Mouse (Mus musculus) pancreas, adult 10 weeks (tissue): ENCODE data around the gene Chst14. TPM values are rescaled to one million over a fixed set of nuclear protein-coding genes. Genes with fewer than 3 reads are reported as not detected.

Experiments used
- polyA plus RNA-seq: library from polyadenylated mRNA; stranded (reverse); fragments of 350-450 nt; fragmentation: Illumina TruSeq; extraction: RNeasy Lipid Tissue Mini Kit (QIAGEN cat#74804); gene quantifications from one replicate; pipeline ENCODE4 v1.2.3, GENCODE M21; 2015; ENCODE audit warnings: low read depth, low replicate concordance; ENCODE audit not compliant: insufficient read depth

Gene Chst14
- polyA plus RNA-seq, result 2.5 TPM

GRCm38 (mm10) chr2:118926361-118926997, at the start of gene Chst14:
Gene Chst14, plus strand, starts transcription at chr2:118926496.

DNA sequence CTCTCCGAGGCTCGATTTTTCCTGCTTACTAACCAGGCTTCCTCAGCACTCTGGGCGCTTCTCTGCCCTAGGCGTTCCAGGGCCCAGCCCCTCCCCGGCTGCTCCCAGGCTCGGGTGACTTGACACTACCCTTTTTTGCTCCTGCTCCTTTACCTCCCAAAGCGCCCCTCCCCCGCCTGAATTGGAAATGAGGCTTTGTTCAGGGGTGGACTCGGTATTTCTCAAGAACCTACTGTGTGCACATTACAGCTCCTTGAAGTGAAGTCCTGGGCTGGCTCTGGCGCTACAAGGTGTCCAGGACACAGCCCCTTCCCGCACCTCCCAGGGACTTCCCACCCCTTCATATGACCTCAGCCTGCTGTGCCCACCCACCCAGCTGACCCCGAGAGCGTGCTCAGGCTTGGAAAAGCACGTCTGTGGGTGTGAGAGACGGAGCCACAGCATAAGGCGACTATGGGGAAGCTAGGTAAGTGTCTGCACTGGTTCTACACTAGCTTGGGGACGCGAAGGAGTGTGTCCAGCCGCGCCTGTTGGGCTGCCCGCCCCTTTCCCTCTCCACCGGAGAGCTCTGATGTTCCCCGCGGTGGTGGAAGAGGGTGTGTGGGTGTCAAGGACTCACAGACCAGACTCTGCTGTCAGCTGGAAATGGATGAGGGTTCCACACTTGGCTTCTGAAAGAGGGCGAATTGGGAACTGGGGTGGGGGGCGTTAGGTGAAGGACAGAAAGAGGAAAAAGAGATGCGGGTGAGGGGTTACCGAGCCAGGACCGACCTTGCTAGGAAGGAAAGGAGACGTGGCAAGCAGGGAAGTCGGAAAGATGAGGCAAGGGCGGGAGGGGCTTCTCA, 26.1 kb upstream of the Chst14 start, which contains the start of gene Bahd1:
Bahd1 (plus strand) TSS at position 397 of the 845 bp plus-strand sequence.

Other genes with a start within 250 kb of the Chst14 start
- not detected for gene Ankrd63, start 222.5 kb upstream of the Chst14 start, polyA plus RNA-seq
- 0.33 TPM for gene Plcb2, start 198.1 kb upstream of the Chst14 start, polyA plus RNA-seq
- gene Inafm2, start 180.7 kb upstream of the Chst14 start, polyA plus RNA-seq, result 2.5 TPM
- 4.7 TPM for gene Ccdc9b, start 163.8 kb upstream of the Chst14 start, polyA plus RNA-seq
- gene Phgr1, start 153.7 kb upstream of the Chst14 start, polyA plus RNA-seq, result not detected
- 7.6 TPM for gene Disp2, start 146.8 kb upstream of the Chst14 start, polyA plus RNA-seq
- not detected for gene Knstrn, start 112.5 kb upstream of the Chst14 start, polyA plus RNA-seq
- 65.2 TPM for gene Ivd, start 64.5 kb upstream of the Chst14 start, polyA plus RNA-seq
- 3.0 TPM for gene Bahd1, start 26.1 kb upstream of the Chst14 start, polyA plus RNA-seq
- gene Ccdc32, start 102.9 kb downstream of the Chst14 start, polyA plus RNA-seq, result 3.7 TPM
- 0.50 TPM for gene Rpusd2, start 108.3 kb downstream of the Chst14 start, polyA plus RNA-seq
- not detected for gene Knl1, start 120.6 kb downstream of the Chst14 start, polyA plus RNA-seq
- gene Rad51, start 186.3 kb downstream of the Chst14 start, polyA plus RNA-seq, result 0.59 TPM
- 13.2 TPM for gene Rmdn3, start 230.5 kb downstream of the Chst14 start, polyA plus RNA-seq
- not detected for gene Gchfr, start 241.3 kb downstream of the Chst14 start, polyA plus RNA-seq
- gene Gm14137, start 248.0 kb downstream of the Chst14 start, polyA plus RNA-seq, result not detected